Mouse (Mus musculus): Measurements from ENCODE around the gene Rad9b.

Gene Rad9b

DNA sequence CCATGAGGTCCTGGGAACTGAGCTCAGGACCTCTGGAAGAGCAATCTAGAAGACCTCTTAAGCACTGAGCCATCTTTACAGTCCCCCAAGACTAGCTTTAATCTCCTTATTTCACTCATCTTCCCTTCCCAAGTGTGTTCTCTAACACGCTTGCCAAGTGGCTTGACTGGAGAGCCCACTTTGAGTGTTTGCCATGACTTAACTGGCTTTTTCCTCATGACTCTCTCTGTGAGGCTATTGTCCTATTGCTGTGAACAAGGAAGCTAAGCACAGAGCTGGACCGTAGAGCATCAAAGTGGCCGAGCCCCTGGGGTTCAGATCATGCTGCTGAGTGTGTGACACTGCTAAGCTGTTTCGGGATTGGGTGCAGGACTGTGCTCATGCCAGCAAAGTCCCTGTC is 41.7 kb downstream of the Rad9b start:
- no peak for DNase-seq (ENCODE audit: low spot score)

DNA sequence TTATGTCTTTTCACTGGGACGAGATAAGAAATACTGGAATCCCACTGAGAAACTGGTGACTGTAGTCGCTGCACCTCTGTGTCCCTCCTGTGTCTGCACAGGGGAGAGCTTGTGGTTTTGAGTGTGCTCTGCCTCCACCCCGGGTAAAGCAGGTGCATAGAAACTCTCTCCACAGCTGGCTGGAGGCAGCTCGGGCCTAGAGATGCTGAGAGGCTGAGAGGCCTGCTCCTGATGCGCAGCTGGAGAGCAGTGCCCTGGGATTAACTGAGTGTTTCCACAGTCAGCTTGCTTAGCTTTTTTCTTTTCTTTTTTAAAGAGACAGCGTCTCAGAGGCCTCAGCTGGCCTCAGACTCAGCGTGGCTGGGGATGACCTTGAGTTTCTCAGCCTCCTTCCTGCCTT is 42.3 kb downstream of the Rad9b start:
- no peak for DNase-seq (ENCODE audit: low spot score)

DNA sequence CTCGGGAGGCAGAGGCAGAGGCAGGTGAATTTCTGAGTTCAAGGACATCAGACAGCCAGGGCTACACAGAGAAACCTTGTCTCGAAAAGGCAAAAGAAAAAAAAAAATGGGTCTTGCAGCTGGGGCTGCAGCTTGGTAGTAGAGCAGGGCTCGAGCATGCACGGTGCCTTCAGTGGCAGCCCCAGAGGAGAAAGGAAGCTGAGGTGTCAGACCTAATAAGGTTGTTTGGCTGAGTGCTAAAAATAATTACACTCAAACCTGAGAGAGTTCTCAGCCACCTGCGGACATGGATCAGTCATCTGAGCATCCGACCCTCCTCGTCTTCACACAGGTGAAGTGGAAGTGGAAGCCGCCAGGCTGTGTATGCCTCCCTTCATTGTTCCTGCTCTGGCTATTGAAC is 43.3 kb downstream of the Rad9b start:
- DNase-seq (ENCODE audit: low spot score) = no peak

DNA sequence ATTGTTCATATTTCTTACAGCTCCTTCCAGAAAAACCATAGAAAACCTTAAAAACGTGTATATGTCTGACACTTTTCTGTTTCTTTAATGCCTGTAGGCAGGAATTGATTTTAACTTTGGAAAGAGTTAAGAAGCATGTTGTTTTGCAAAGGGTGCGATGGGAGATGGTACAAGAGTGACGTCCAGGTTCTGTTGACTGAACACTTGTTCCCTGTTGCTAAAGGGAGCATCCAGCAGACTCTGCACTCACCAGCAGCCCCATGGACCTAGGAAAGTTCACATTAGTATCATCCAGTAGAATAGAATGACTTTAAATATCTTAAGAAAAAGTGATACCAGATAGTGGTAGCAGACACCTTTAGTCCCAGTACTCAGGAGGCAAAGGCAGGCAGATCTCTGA is 47.5 kb downstream of the Rad9b start:
- DNase-seq (ENCODE audit: low spot score) = no peak

DNA sequence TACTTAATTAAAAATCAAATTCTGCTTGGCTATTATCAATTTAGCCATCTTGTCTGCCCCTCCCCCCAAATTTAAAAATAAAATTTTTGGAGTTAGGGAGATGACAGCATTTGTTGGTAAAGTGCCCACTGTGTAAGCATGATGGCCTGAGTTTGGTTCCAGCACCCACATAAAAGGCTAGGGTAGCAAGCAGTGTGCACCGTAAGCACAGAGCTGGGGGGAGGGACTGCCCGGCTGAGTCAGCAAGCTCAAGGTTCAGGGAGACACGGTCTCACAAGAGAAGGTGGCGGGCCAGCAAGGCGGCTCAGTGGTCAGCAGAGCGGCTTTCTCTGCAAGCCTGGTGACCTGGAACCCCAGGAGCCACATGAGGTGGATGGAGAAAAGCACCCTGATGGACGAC is 48.6 kb downstream of the Rad9b start:
- DNase-seq (ENCODE audit: low spot score) = no peak

DNA sequence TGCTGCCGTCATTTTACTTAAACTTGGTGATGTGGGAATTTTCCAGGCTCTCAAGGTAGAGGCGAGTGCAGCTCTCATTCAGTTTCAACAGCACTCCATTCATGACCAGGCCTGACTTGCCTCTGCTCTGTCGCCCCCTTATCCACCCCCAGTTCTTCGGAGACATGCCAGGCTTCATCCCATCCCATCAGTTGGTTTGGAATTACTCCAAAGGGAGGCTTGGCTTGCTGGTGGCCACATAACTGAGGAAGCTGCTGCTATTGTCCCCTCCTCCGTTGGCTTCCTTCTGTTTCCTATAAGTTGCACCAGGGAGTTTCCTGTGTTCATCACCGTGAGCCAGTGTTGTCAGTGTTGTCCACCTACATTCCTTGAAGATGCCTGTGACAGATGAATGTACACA is 49.5 kb downstream of the Rad9b start:
- no peak for DNase-seq (ENCODE audit: low spot score)

DNA sequence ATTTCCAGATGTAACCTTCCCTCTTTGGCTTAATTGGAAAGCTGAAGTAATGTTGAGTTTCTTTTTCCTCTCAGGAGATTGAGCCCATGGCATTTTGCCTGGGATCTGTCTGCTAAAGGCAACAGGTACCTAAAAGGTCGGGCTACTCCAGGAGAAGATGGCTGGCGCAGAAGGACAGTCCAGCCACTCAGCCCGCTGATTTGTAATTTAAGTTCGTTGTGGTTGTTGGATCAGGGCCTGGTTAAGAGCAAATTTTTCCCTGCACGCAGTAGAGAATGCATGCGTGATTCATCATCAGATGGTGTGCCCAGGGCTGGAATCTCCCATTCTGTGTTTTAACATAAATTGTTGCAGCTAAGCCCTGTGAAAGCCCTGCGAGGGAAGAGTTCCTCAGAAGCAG is 50.1 kb downstream of the Rad9b start:
- no peak for DNase-seq (ENCODE audit: low spot score)

DNA sequence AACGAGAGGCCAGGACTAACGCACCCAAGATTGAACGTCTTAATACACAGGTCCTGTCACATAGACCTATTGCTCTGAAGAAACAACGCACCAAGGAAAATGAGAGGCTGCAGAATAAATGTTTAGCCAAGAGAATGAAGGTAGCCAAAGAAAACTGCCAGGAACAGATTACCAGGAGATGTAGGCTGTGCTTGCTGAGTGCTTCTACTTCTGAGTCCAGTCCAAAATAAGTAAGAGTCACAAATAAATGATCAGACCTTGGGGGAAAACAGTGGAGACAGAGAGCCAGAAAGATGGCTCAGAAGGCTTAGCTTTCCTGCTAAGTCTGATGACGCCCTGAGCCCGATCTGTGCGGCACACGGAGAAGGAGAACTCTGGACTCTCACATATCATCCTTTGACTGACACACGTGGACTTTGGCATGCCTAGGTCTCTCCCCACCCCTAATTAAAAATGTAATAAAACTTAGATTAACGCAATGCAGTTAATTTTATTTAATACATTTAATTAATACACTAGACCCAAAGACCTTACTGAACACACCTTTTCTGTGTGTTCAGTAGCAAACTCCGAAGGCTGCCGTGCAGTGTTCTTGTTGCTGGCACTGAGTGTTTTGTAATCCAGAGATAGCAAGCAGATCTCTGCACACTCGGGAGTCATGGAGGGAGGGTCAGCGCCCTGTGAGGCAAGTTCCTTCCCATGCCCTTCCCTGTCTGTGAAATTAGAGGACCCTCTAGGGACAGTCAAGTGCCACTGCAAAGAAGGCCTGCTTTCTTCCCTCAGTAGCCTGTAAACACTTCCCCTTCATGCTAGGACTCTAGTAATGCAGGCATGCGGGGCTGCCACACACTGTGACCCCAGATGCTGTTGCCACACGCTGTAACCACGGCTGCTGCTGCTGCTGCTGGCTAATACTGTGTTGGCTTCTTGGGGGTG is 51.0 kb downstream of the Rad9b start:
- DNase-seq (ENCODE audit: low spot score) = no peak

DNA sequence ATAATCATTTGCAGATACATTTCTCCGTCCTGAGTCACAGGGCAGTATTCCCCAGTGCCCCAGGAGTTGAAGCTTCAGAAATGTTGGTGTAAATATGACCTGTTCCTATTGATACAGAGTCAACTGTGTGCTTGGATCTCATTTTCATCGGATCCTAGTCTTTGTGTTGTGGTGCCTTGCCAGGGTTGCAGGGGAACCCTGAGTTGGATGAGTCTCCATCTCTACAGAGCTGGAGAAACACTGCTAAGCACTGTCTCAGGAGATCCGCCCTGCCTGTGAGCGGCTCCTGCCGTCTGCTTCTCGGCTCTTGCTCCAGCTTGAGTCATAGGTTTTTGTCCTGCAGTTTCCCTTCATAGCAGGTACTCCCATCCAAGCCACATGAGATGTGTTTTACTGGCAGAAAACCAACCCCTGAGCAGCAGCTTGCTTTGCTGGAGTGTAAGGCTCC is 53.9 kb downstream of the Rad9b start:
- DNase-seq (ENCODE audit: low spot score) = no peak

DNA sequence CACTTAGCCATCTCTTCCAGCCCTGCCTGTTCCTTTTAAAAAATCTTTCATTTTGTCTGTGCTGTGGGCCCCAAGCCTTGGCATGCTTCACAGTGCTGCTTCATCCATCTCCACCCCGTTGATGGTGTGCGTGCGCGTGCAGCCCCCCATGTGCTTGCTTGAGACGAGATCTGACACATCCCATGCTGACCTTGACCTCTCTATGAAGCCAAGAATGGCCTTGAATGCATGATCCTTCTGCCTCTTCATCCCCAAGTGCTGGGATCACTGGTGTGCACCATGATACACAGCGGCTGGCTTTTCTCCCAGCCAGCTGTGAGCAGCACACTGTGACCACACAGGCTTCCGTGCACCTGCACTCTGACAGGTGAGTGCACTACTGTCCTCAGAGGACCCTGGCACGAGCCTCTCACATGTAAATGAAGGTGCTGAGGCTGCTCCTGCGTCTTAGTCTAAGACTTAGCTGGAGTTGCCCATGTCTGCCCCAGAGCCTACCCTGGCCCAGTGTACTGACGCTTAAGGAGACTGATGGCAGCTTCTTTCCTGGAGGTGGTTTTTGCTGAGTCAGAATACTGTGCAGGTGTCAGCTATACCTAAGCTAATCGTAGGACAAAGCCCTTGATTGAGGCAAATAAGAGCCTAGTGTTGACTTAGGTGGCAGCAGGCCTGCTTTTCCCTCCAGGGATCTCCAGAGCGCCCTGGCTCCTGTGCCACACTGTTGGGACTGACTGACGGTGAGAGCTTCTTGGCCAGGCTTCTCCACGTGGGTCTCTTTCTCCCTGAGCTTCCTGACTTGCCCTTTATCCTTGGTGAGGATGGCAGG is 58.7 kb downstream of the Rad9b start:
- no peak for DNase-seq (ENCODE audit: low spot score)

DNA sequence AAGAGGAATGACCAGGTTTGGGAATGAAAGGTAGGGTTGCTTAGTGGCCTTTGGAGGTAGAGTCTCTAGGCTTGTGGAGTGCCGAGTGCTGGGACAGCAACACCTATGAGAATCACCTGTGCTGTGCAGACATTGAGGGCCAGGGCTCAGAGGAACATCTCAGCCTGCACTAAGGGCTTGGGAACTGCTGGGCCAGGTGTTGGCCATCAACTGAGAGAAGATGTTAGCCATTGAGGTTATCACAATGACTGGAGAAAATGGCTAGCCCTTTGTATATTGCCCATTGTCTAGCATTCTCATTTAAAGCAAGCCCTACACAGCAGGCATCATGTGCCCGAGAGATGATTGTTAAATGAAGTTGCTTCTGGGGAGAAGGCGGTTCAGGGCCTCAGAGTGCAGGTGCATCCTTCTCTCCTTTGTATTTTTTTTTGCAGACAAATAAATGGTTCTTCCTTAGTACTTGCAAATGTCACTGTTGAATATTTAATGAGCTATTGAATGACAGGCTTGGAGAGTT is 59.8 kb downstream of the Rad9b start:
- DNase-seq (ENCODE audit: low spot score) = no peak

DNA sequence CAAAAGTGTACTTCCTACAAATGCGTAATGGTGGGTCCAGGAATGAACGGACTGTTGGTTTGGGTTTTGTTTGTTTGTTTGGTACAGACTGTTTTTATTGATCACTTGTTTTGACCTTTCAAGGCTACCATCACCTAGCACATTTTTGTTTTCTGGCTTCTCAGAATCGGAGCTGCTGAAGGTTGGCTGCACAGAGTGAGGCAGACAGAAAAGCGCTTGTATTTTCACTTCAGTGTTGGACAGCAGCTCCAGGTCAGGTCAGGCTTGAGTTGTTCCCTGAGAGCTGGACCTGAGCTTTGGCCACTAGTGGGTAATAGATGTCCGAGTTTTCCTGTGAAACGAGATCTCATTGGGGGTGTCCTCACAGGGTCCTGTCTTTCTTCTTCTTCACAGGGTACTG is 60.9 kb downstream of the Rad9b start:
- no peak for DNase-seq (ENCODE audit: low spot score)

DNA sequence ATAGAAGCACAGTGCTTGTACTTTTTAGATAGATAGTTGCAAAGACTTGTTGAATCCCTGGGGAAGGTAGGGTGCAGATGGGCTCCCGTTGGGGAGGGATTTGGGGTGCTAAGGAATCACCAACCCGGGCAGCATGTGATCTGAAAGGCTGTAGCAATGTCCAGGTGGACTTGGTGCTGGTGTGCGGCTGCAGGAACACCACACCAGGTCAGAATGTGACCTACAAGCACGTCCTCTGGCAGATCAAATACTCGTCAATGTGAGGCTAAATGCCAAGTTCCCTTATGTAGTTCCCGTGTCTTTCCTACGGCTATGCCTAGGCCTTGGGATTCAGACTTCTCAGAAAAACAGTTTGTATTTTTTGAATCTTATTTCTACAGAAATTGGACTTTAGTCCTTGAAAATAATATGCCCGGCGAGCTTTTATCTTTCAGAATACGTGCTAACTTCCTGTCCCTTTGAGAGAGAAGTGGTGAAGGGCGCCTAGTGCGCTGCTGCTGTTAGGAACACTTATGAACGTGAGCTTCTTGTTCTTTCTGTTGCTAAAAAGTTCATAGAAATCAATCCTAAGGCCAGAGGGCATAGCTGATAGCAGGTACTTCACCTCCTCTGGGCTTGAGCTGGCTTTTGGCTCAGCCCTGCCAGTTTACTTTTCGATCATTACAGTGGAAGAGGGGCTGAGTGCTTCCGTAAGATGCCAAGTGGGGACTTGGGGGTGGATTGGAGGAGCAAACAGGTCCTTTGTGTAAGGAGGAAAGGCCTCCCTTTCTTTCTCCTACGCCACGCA is 62.3 kb downstream of the Rad9b start:
- DNase-seq (ENCODE audit: low spot score) = no peak

DNA sequence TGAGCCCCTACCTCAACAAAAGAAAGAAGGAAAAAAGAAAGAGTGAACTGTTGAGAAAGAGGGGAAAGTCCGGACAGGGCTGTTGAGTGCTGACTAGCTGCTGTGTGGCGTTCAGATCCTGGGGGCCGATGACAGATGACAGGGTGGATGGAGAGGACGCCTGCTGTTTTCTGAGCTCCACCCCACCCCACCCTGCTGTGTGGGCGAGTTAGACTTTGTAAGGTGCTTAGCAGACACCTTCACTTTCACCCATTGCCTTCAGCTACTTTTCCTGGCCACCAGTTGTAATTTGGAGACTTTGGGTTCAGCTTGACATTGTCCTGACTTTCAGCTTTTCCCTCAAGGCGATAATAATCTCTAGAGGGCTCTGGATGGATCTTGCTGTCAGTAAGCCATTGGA is 62.9 kb downstream of the Rad9b start:
- no peak for DNase-seq (ENCODE audit: low spot score)

DNA sequence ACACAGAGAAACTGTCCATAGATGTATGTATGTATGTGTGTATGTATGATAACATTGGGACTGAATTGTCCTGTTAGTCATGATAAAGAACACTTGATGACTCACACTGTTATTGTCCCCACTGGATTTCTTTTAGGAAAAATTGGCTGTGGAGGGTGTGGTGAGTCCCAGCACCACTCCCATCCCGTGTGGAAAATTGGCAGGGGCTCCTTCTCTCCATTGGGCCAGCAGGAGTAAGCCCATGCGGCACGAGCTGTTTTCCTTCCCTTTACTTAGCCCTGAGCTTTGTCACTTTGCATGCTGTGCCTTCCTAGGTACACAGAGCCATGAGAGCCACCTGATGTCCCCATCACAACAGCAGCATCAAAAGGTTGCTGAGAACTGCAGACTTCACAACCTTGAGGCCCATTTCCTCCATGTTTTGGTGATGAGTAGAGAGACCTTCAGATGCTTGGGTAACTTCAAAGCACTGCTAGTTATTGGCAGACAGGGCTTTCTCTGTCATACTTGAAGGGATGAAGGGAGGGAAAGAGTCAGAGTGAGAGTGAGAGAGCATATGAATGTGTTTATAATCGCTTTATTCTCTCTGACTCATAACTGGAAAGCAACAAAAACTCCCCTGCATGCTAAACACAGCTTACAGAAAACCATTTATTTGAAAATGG is 65.8 kb downstream of the Rad9b start:
- no peak for DNase-seq (ENCODE audit: low spot score)

DNA sequence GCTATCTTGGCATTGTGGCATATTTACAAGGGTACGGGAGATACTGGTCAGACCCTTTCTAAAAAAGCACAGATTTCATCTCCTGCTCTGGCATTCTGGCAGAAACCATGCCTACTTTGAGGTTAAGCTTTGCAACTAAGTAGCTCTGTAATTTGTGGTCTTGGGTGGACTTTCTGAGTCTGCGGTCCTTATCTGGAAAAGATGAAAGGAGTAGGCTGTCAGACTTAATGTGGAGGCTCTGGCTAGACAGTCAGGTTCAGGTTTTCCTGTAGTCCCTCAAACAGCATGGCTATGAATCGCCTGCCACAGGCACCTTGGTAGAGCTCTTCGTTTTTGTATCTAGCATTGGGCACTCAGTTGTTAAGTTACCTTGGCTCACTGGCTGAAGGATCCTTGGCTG is 67.0 kb downstream of the Rad9b start:
- DNase-seq (ENCODE audit: low spot score) = no peak

DNA sequence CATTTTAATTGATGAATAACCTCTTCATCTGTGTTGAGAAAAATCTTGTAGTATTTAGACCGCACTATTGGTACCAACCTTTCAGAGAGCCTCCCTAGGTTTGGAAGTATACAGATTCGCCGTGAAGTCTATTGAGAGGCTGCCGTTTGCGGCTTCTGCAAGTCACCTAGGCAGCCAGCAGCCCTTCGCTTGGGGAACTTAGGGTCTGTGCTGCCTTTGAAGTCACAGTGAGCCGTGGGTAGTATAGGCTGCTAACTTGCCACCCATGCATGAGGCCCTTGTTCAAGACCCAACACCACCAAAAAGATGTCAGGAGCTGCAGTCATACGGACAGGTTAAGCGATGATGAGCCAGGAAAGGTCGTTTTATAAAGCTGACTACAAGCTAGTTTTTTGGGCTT is 67.8 kb downstream of the Rad9b start:
- no peak for DNase-seq (ENCODE audit: low spot score)

DNA sequence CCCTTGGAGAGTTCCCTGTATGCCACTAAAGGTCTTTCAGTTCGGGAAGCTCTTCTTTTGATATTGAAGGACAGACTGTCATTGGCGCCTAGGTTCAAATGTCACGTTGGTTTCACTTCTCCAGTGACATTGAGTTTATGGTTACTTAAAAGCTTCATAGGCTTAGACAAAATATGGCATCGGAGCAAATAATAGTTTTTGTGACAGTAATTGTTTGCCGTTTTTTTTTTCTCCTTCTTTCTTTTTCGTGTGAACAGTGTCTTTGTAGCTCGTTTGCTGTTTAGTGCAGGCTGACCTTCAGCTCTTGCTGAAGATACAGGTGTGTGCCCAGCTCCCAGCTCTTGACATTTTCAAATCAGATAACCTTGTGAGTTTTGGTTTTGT is 68.3 kb downstream of the Rad9b start:
- DNase-seq (ENCODE audit: low spot score) = no peak

DNA sequence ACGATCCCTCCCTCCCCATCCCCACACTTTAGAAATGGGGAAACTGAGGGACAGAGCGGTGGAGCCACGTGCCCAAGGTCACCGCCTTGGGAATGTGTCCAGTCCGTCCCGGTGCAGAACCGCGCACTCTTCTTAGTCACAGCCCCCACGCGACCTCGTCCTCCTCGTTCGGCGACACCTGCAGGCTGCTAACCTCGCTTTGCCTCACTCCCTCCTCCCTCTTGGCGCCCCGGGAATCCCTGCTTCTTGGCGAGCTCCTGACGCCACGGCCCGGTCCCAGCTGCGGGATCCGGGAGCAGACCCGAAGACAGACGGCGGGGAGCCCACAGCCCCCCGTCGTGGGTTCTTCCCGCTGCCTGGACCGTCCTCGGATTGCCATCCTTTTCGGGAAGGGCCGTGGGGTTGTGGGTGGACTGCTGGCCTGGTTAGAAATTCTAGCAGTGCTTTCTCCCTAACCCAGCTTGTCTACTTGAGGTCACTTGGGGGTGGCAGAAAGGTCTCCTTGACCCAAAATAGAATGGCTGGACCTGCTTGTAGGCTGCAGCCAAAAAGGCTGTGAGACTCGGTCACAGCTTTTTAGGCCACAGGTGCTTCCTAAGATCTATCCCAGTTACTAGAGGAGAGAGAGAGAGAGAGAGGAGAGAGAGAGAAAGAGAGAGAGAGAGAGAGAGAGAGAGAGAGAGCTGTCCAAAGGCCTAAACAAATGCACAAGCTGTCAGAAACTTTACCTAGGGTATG is 68.8 kb downstream of the Rad9b start:
- no peak for DNase-seq (ENCODE audit: low spot score)

DNA sequence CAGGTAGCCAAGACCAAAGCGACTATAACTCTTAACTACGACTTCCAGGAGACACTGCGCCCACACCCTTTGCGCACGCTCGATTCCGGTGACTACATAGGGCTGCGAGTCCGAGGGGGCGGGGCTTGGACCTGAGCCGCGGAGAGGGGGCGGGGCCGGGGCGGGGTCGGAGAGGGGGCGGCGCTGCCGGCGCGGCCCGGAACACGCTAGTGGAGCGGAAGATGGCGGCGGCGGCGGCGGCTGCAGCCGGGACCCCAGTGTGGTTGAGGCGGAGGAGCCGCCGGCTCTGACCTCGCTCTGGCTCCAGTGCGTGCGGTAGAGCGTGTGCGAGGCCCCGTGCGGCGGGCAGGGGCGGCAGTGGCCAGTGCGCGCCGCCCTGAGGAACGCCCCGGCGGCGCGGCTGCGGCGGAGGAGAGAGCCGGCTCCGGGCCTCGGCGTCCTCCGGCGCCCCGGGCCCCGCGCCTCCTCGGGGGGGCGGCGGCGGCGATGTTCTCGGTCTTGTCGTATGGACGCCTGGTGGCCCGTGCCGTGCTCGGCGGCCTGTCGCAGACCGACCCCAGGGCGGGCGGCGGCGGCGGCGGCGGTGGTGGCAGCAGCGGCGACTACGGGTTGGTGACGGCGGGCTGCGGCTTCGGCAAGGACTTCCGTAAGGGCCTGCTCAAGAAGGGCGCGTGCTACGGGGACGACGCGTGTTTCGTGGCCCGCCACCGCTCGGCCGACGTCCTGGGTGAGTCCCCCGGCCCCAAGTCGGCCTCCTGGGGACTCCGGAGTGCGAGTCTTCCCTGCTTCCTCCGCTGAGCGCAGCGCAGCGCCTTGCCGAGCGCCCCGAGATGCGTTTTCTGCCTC is 69.6 kb downstream of the Rad9b start, which contains the start of gene Pptc7:
Pptc7 (plus strand) TSS at position 183 of the 846 bp plus-strand sequence.
- peak; percentile 82 for DNase-seq (ENCODE audit: low spot score)
